Mouse (Mus musculus): ENCODE results near the gene Rdh12. TPM values are rescaled to one million over a fixed set of nuclear protein-coding genes. Genes with fewer than 3 reads are reported as not detected.

The Rdh12 gene
- polyA plus RNA-seq, 2 experiments: 10.2 to 24.2 TPM

- Histone ChIP-seq H3K27ac (replicated peaks; ENCODE audit: low read depth, low read length) (no peak overlapping the region), H3K9me3 (ENCODE audit: control insufficient read depth, low read length) (no peaks in the 10 kb centered on the region), H3K27me3 (ENCODE audit: control insufficient read depth, insufficient read depth, low read length) (no peaks in the 10 kb centered on the region), H3K9ac (ENCODE audit: low read depth, low read length, severe bottlenecking) (no peak overlapping the region), H3K36me3 (ENCODE audit: control insufficient read depth, insufficient read depth, low read length) (no peaks in the 10 kb centered on the region), H3K4me3 (replicated peaks; ENCODE audit: low read length) (no peak overlapping the region), H3K4me1 (ENCODE audit: control insufficient read depth, insufficient read depth, low read length) (no peaks in the 10 kb centered on the region), H3K4me2 (replicated peaks; ENCODE audit: low read depth, low read length, severe bottlenecking) (no peak overlapping the region)
- DNase-seq (ENCODE audit: low spot score) (no peak), ATAC-seq (ENCODE audit: low FRiP score, low read depth) (no peak)
- TF ChIP-seq POLR2A (IDR thresholded peaks at IDR 0.05; ENCODE audit: borderline replicate concordance, extremely low read depth, insufficient read depth, insufficient read length): no peak
- WGBS: 47% methylated on average over 5 of the region's 5 CpGs
Measured at GRCm38 (mm10) chr12:79217511-79217910, 8.8 kb downstream of the Rdh12 start.

GRCm38 (mm10) chr12:79235485-79236080 lies 26.9 kb downstream of the Rdh12 start:
- Histone ChIP-seq H3K9me3 (ENCODE audit: control insufficient read depth, low read length) (no peaks in the 10 kb centered on the region), H3K9ac (ENCODE audit: low read depth, low read length, severe bottlenecking) (no peak overlapping the region), H3K36me3 (ENCODE audit: control insufficient read depth, insufficient read depth, low read length) (peaks cover 72% of the 10 kb centered on the region), H3K4me1 (ENCODE audit: control insufficient read depth, insufficient read depth, low read length) (no peaks in the 10 kb centered on the region), H3K4me2 (replicated peaks; ENCODE audit: low read depth, low read length, severe bottlenecking) (no peak overlapping the region), H3K27me3 (ENCODE audit: control insufficient read depth, insufficient read depth, low read length) (no peaks in the 10 kb centered on the region), H3K4me3 (replicated peaks; ENCODE audit: low read length) (no peak overlapping the region), H3K27ac (replicated peaks; ENCODE audit: low read depth, low read length) (no peak overlapping the region)
- DNase-seq (ENCODE audit: low spot score) (no peak), ATAC-seq (ENCODE audit: low FRiP score, low read depth) (no peak)
- no peak for TF ChIP-seq POLR2A (IDR thresholded peaks at IDR 0.05; ENCODE audit: borderline replicate concordance, extremely low read depth, insufficient read depth, insufficient read length)
- 85% methylated on average over 11 of the region's 11 CpGs for WGBS

GRCm38 (mm10) chr12:79241985-79242384 lies 33.3 kb downstream of the Rdh12 start:
- no peaks in the 10 kb centered on the region for H3K9me3 ChIP-seq (ENCODE audit: control insufficient read depth, low read length)
- no peaks in the 10 kb centered on the region for H3K27me3 ChIP-seq (ENCODE audit: control insufficient read depth, insufficient read depth, low read length)
- TF ChIP-seq POLR2A (IDR thresholded peaks at IDR 0.05; ENCODE audit: borderline replicate concordance, extremely low read depth, insufficient read depth, insufficient read length): no peak
- WGBS: 98% methylated on average over 2 of the region's 2 CpGs
- no peak overlapping the region for H3K27ac ChIP-seq (replicated peaks; ENCODE audit: low read depth, low read length)
- no peak overlapping the region for H3K9ac ChIP-seq (ENCODE audit: low read depth, low read length, severe bottlenecking)
- no peak for DNase-seq (ENCODE audit: low spot score)
- ATAC-seq (ENCODE audit: low FRiP score, low read depth): no peak
- no peak overlapping the region for H3K4me2 ChIP-seq (replicated peaks; ENCODE audit: low read depth, low read length, severe bottlenecking)
- H3K4me3 ChIP-seq (replicated peaks; ENCODE audit: low read length): no peak overlapping the region
- H3K4me1 ChIP-seq (ENCODE audit: control insufficient read depth, insufficient read depth, low read length): no peaks in the 10 kb centered on the region
- H3K36me3 ChIP-seq (ENCODE audit: control insufficient read depth, insufficient read depth, low read length): peaks cover 87% of the 10 kb centered on the region

- ATAC-seq (ENCODE audit: low FRiP score, low read depth) (no peak), DNase-seq (ENCODE audit: low spot score) (no peak)
- Histone ChIP-seq H3K4me1 (ENCODE audit: control insufficient read depth, insufficient read depth, low read length) (no peaks in the 10 kb centered on the region), H3K27ac (replicated peaks; ENCODE audit: low read depth, low read length) (no peak overlapping the region), H3K4me3 (replicated peaks; ENCODE audit: low read length) (no peak overlapping the region), H3K9ac (ENCODE audit: low read depth, low read length, severe bottlenecking) (no peak overlapping the region), H3K4me2 (replicated peaks; ENCODE audit: low read depth, low read length, severe bottlenecking) (no peak overlapping the region), H3K9me3 (ENCODE audit: control insufficient read depth, low read length) (no peaks in the 10 kb centered on the region), H3K36me3 (ENCODE audit: control insufficient read depth, insufficient read depth, low read length) (peaks cover 87% of the 10 kb centered on the region), H3K27me3 (ENCODE audit: control insufficient read depth, insufficient read depth, low read length) (no peaks in the 10 kb centered on the region)
- TF ChIP-seq POLR2A (IDR thresholded peaks at IDR 0.05; ENCODE audit: borderline replicate concordance, extremely low read depth, insufficient read depth, insufficient read length): no peak
- 89% methylated on average over 6 of the region's 6 CpGs for WGBS
Measured at GRCm38 (mm10) chr12:79242921-79243320, 34.2 kb downstream of the Rdh12 start.

- no peak for DNase-seq (ENCODE audit: low spot score)
- Histone ChIP-seq H3K4me3 (replicated peaks; ENCODE audit: low read length) (no peak overlapping the region), H3K9me3 (ENCODE audit: control insufficient read depth, low read length) (no peaks in the 10 kb centered on the region), H3K4me1 (ENCODE audit: control insufficient read depth, insufficient read depth, low read length) (no peaks in the 10 kb centered on the region), H3K27me3 (ENCODE audit: control insufficient read depth, insufficient read depth, low read length) (no peaks in the 10 kb centered on the region), H3K36me3 (ENCODE audit: control insufficient read depth, insufficient read depth, low read length) (peaks cover 81% of the 10 kb centered on the region), H3K9ac (ENCODE audit: low read depth, low read length, severe bottlenecking) (no peak overlapping the region), H3K27ac (replicated peaks; ENCODE audit: low read depth, low read length) (no peak overlapping the region), H3K4me2 (replicated peaks; ENCODE audit: low read depth, low read length, severe bottlenecking) (no peak overlapping the region)
- TF ChIP-seq POLR2A (IDR thresholded peaks at IDR 0.05; ENCODE audit: borderline replicate concordance, extremely low read depth, insufficient read depth, insufficient read length): no peak
- ATAC-seq (ENCODE audit: low FRiP score, low read depth): no peak
- 84% methylated on average over 3 of the region's 3 CpGs for WGBS
Measured at GRCm38 (mm10) chr12:79248110-79248509, 39.4 kb downstream of the Rdh12 start.

Measured in limb, embryonic 14.5 days (tissue).